In the genomic region with DNA sequence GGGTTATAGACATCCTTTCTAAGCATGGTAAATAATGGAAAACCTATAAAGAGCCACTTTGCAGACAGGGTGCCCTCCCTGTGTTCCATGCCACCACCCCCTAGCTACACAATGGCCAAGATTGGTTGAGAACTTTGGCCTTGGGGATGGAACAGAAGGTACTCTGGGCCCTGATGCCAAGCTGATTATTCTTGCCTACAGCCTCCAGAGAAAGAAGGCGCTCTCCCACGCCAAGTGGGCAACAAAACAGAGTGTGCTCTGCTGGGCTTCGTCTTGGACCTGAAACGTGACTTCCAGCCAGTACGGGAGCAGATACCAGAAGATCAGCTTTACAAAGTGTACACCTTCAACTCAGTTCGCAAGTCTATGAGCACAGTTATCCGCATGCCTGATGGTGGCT, we compare ENCODE assay signal across 20 mouse cellular contexts. TPM values are rescaled to one million over a fixed set of nuclear protein-coding genes. Genes with fewer than 3 reads are reported as not detected.
A peak's percentile ranks its signal among the peaks of the same experiment; 100 is the strongest.
DNase-seq lines count a peak whose midpoint lies in the region; ATAC-seq lines count a peak whose summit lies in the region.
"Had no signal": no experiment of that assay in that cellular context is flagged by ENCODE, and none has a peak within 500 bp of the region (broad histone marks: within the 10 kb centered on the region; RNA-seq: fewer than 3 reads in every experiment).

No protein-coding gene starts in this region.

- no peak overlapping the region for H3K27ac ChIP-seq in hindbrain, embryonic 10.5 days
- H3K27ac ChIP-seq: embryonic facial prominence, embryonic 13.5 days; forebrain, embryonic 12.5 days; heart, embryonic 10.5 days; hindbrain, embryonic 14.5 days had no signal

- H3K4me1 ChIP-seq in hindbrain, embryonic 10.5 days (replicated peaks) = no peaks in the 10 kb centered on the region
- H3K4me1 ChIP-seq: embryonic facial prominence, embryonic 13.5 days; forebrain, embryonic 12.5 days; heart, embryonic 10.5 days had no signal

- peaks cover 4% of the 10 kb centered on the region for H3K27me3 ChIP-seq in hindbrain, embryonic 10.5 days (ENCODE audit: insufficient read depth, poor library complexity, severe bottlenecking)

- 87% methylated on average over 7 of the region's 7 CpGs for WGBS in hindbrain, embryonic 10.5 days

- no peak for ATAC-seq in cerebellum, adult (ENCODE audit: insufficient number of reproducible peaks, low FRiP score, low TSS enrichment)
- ATAC-seq: forebrain, embryonic 16.5 days; intestine, embryonic 16.5 days had no signal

- H3K9me3 ChIP-seq in hindbrain, embryonic 10.5 days = no peaks in the 10 kb centered on the region
- H3K9me3 ChIP-seq: embryonic facial prominence, embryonic 13.5 days; forebrain, embryonic 12.5 days; heart, embryonic 10.5 days had no signal

- H3K4me3 ChIP-seq in hindbrain, embryonic 10.5 days = no peak overlapping the region
- H3K4me3 ChIP-seq: embryonic facial prominence, embryonic 13.5 days; forebrain, embryonic 12.5 days; heart, embryonic 10.5 days had no signal

- no peaks in the 10 kb centered on the region for H3K36me3 ChIP-seq in hindbrain, embryonic 10.5 days
- H3K36me3 ChIP-seq: embryonic facial prominence, embryonic 13.5 days; forebrain, embryonic 12.5 days; heart, embryonic 10.5 days had no signal

- peak; percentile 29 for DNase-seq in cerebellum, adult 11 months
- peak; percentile 58 for DNase-seq in testis, postnatal 14 days (ENCODE audit: low spot score)
- no peak for DNase-seq in testis, postnatal 10 days (ENCODE audit: low spot score)
- peak; percentile 67 to 76 for DNase-seq in cerebellum, postnatal 10 days
- DNase-seq in hindbrain, embryonic 10.5 days (ENCODE audit: low spot score) = no peak
- no peak for DNase-seq in urinary bladder, postnatal 4 days (ENCODE audit: low spot score in 2 of 2)
- DNase-seq in right cerebral cortex, postnatal 36 days (ENCODE audit: low spot score in 2 of 2) = no peak
- DNase-seq: adrenal gland, postnatal 10 days; gastrocnemius, postnatal 10 days; heart, adult 18-20 months; heart, postnatal 10 days; heart, postnatal 4 days had no signal

RNA-seq across cellular contexts. Expression of gene Atp2b3, which starts 35.0 kb away (rescaled TPM):
- 0.21 and 0.42 TPM in 2 replicates for polyA plus RNA-seq in hindbrain, embryonic 10.5 days (2016; fragmentation: Nextera tagmentation; extraction: Ambion mirVana)
- polyA plus RNA-seq: C2C12 had no signal

RNA-seq across cellular contexts. Expression of gene Bgn, which starts 54.5 kb away (rescaled TPM):
- polyA plus RNA-seq in hindbrain, embryonic 10.5 days (2016; fragmentation: Nextera tagmentation; extraction: Ambion mirVana) = 17.0 and 24.3 TPM in 2 replicates

Comparison
In these comparisons a context has a peak if more than half of its experiments do, and no peak if none do; other contexts are left out.
1. DNase-seq: peak in cerebellum, adult 11 months (single experiment), testis, postnatal 14 days (single experiment) and cerebellum, postnatal 10 days (2 of 2); none in testis, postnatal 10 days (single experiment), hindbrain, embryonic 10.5 days (single experiment), urinary bladder, postnatal 4 days (0 of 2) and right cerebral cortex, postnatal 36 days (0 of 2).